Mouse (Mus musculus): ENCODE measurements around the gene Ttll9.

Gene Ttll9

DNA sequence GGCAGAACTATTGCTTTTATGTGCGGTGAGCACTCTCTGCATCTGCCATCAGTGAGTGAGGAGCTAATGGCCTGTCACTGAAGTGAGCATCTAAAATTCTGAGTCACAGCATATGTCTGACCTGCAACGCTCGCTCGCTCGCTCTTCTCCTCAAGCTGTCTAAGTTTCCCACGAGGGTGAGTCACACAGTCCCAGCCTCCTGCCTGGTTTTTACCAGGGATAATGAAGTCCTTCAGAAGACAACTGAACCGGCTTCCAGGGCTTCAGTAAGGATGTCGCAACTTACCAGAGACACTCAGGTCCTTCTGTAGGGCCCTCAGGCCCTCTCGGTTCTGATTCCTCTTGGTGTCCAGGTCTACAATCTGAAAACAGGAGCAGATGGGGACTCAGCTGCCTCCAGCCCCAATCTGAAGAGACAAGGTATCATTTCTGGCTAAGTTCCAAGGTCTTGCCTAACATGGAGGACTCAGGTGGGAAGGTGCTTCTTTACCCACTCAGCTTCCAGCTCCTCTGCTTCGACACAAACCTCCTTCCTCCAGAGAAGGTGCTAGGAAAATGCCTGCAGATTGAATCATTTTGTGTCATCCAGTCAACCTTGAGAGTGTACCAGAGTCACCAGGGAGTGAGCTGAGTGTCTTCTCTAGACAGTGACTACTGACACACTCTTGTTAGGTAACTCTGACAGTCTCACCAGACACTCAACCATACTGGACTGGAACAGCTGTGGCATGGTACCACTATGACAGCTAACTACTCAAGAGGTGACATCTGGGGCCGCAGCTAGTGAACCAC, 51.6 kb downstream of the Ttll9 start:
- DNase-seq (ENCODE audit: low spot score in 2 of 2) = no peak

DNA sequence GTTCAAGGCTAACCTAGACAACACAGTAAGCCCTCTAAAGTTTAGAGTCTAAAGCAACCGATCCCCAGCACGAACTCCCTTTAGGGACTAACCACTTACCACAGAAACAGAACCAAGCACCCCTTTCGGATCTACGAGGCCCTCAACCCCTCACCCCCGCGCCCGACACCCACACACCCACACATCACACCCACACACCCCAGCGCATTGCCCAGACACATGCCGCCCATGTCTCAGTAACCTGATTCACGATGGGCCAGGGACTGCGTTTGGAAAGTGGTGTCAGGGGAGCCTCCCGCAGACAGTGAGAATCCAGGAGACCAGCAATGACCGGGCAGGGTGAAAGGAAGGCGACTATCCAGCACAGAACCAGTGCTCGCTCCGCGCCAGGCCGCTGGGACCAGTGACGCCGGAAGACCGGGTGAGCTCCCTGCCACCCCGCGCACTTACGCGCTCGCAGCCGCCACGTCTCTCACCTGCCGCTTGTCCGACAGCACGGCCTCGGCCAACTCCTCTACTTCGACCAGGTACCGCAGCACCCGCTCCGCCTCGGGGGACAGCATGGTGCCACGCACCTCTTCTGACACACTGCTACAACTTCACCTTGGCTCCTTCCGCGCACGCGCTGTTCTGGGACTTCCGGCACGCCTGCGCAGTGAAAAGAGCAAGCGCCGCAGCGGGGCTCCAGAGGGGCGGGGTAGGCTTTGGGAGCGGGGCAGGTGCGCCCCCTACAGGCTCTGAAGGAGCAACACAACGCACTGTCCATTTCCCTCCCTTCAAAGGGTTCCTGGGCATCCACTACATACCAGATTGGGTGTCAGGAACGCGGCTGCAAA, 52.7 kb downstream of the Ttll9 start, which contains the start of gene Pdrg1:
Gene Pdrg1 (minus strand): TSS at position 670 of the 836 bp plus-strand sequence.
- DNase-seq (ENCODE audit: low spot score in 2 of 2) = peak; percentile 83 to 96

DNA sequence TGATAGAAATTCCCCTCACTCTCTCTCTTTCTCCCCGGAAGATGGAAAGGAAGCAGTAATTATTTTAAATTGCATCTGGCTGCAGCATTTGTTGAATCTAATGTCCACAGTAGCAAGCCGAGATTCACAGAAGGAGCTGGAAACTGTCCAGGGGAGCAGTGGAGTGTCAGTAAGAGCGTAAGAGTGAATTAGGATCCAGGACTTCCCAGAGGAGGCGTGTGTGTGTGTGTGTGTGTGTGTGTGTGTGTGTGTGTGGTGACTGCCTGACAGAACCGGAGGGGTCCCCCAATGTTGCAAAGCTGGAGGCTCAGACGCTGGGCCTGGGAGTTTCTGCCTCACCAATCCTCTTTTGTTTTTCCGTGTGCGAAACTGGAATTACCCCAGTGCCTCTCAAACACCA, 53.5 kb downstream of the Ttll9 start:
- no peak for DNase-seq (ENCODE audit: low spot score in 2 of 2)

- DNase-seq (ENCODE audit: low spot score in 2 of 2) = no peak
These were observed 54.5 kb downstream of the Ttll9 start for GRCm38 (mm10) chr2:153016786-153017185.

DNA sequence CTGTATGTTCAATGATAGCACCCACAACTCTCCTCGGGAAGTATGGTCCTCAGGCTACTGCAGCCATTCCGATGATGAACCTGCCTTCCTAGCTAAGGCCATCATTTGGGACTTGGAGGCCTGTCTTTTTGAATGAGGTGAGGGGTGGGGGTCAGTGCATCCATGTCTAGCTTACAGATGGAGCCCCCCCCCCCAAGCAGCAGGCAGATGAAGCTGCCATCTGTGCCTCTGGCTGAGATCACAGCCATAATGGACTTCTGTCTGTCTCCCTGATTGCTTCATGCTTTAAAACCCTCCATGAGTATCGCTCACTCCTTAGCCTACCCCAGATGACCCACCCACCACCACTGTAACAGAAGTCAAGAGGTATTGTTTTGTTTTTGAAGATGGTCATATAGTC, 57.1 kb downstream of the Ttll9 start:
- DNase-seq (ENCODE audit: low spot score in 2 of 2) = no peak

DNA sequence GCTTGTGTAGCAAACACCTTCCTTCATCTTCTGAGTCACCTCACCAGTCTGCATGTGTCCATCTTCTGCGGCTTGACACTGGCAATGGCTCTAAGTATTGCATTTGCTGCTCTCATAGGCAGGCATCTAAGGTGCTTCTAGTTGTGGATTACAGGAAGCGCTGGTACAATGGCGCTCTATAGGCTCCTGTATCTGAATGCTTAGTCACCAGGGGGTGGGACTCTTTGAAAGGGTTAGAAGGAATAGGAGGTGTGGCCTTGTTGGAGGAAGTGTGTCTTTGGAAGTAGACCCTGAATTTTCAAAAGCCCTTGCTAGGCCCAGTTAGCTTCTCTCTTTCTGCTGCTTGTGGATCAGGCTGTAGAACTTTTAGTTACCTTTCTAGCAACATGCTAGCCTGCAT, 58.9 kb downstream of the Ttll9 start:
- no peak for DNase-seq (ENCODE audit: low spot score in 2 of 2)

GRCm38 (mm10) chr2:153022855-153023254, 60.6 kb downstream of the Ttll9 start:
- no peak for DNase-seq (ENCODE audit: low spot score in 2 of 2)

DNA sequence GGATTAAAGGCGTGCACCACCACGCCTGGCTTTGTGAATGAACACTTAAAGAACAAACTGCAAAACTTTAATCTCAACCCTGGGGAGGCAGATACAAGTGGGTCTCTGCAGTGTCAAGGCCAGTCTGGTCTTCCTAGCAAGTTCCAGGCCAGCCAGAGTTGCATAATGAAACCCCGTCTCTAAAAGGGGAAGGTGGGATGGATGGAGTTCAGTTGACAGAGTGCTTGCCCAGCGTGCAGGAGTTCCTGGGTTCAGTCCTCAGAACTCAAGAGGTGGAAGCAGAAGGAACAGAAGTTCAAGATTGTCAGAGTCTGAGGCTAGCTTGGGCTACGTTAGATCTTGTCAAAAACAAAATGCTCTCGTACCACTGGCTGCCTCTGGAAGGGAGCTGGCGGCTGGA, 63.8 kb downstream of the Ttll9 start:
- DNase-seq (ENCODE audit: low spot score in 2 of 2) = no peak

DNA sequence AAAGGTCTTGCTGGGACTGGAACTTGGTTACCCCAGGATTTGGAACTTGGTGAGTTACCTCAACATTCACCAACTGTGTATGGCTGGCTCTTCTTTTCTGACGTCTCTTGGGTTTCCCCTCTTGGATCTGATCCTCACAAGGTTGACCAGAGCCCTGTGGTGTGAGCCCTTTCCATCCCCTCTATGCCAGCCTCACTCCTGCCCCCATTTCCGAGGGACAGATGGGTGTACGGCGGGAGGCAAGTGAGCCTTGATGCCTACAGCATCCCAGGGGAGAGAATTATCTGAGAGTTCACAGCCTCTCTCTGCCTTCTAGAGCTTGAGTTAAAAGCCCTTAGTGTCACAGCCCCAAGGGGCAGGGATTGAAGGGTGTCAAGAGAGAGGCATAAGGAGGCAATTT, 65.2 kb downstream of the Ttll9 start:
- no peak for DNase-seq (ENCODE audit: low spot score in 2 of 2)

DNA sequence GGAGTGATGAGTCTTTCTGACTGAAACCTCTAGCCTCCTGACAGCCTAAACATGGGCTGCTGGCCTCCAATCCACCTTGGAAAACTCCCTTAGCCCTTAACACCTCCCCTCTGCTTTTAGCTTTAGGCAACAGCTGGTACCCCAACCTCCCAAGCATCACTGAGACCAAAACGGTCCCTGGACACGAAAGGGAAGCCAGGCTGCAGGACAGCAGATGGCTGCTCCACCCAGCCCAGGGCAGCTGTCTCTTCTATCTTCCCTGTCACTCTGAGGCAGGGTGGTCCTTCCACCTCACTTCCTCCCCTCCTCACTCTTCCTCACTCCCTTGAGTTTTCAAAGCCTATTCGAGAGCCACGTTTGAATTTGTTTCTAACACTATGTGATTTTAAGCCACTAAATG, 68.1 kb downstream of the Ttll9 start:
- no peak for DNase-seq (ENCODE audit: low spot score in 2 of 2)

DNA sequence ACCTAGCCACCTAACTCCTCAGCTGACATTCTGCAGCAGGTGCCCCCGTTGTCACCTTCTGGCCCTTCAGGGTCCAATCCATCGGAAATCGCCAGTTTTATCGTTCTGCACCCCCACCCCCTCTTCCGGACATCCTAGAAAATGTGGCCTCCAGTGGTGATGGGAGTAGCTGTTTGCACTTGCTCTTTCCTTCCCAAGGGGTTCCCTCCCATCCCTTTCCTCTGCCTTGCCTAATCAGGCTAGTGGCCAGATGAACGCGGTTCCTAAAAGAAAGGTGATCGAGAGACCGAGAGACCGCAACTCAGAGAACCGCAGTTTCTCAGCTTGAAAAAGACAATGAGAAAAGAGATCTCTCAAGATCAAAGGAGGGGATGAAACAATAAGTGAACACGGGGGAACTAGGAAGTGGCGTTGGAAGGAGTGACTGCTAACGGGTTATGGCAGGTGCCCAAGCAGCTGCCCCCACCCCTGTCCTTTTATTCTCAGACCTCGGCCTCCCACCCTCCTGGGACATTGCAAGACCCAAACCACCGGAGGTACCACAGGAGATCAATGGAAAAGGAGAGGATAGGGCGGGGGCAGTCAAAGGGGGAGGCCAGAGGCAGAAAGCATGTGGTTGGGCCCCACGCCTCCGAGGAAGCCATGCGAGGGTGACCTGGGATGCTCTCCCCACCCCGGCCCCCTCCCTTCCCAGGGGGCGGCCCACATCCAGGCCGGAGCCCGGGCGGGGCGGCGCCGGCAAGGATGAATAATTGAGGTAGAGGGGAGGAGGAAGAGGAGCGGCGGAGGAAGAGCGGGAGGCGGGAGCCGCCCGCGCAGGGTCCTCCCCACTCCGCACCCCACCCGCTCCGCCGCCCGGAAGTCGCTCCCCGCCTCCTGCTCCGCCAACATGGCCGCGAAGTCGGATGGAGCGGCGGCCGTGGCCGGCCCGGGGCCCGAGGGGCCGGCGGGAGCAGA, 69.1 kb downstream of the Ttll9 start, which contains the start of gene Xkr7:
Gene Xkr7 (plus strand): TSS at position 727 of the 957 bp plus-strand sequence.
- no peak for DNase-seq (ENCODE audit: low spot score in 2 of 2)

- DNase-seq (ENCODE audit: low spot score in 2 of 2) = peak; percentile 70 to 94
These were observed 70.0 kb downstream of the Ttll9 start for GRCm38 (mm10) chr2:153032083-153032842.

DNA sequence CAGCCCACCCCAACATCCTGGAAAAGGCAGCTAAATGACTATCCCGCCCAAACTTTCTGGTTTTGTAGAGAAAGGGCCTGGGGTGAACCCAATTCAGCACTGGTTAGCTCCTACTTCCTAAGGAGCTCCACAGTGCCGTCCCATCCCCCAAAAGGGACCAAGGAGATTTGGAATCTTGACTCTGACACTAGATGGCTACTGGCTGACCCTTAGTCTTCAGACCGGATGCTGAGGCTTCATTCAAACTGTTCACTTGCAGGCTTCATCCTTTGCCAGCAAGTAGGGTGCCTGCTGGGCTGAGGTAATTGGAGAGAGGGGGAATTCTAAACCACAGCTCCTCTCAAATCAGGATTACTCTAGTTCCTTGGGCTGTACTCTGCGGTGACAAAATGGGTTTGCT, 70.7 kb downstream of the Ttll9 start:
- DNase-seq (ENCODE audit: low spot score in 2 of 2) = no peak

GRCm38 (mm10) chr2:153033545-153034230, 71.4 kb downstream of the Ttll9 start:
- no peak for DNase-seq (ENCODE audit: low spot score in 2 of 2)

GRCm38 (mm10) chr2:153036690-153037089, 74.4 kb downstream of the Ttll9 start:
- DNase-seq (ENCODE audit: low spot score in 2 of 2) = no peak

GRCm38 (mm10) chr2:153043886-153044285, 81.6 kb downstream of the Ttll9 start:
- DNase-seq (ENCODE audit: low spot score in 2 of 2) = no peak

- DNase-seq (ENCODE audit: low spot score in 2 of 2) = peak; percentile 47 to 52
These were observed 83.6 kb downstream of the Ttll9 start for GRCm38 (mm10) chr2:153045884-153046299.

- peak in 1 of 2 experiments; percentile 51 for DNase-seq (ENCODE audit: low spot score in 2 of 2)
These were observed 85.7 kb downstream of the Ttll9 start for GRCm38 (mm10) chr2:153047828-153048465.

- peak; percentile 34 to 38 for DNase-seq (ENCODE audit: low spot score in 2 of 2)
These were observed 87.2 kb downstream of the Ttll9 start for GRCm38 (mm10) chr2:153049288-153049996.

Data from thymus, postnatal 10 days (tissue).